Mouse (Mus musculus): ENCODE data around the gene Zeb2.

DNA sequence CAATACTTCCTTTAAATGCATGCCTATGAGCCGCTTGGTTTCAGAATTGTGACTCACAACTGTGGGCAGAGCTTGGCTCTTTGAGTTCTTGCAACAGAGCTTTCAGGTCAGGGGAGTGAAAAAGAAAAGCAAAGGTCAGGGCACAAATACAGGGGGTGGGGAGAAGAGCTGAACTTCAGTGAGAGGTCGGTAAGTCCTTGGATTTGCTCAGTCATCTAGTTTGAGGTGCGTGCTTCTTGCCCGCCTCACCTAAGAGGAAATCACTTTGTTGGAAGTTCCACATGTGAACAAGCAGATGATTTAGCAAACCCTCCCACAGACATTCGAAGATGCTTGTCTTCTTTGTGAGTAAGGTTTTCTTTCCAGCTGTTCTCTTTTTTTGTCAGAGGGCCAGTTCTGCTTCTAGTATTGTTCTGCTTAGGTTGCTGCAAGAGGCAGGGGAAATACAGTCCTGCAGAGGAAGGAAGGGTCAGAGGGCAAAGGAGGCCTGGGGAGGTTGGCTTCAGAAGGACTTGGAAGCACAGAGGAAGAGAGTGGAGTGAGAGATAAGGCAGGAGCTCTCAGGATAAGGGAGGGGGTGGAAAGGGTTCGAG lies 164.3 kb downstream of the Zeb2 start:
- TF ChIP-seq CTCF (IDR thresholded peaks at IDR 0.05; ENCODE audit: borderline replicate concordance, control insufficient read depth, extremely low read depth, insufficient read depth, low read length, poor library complexity) (no peak), POLR2A (IDR thresholded peaks at IDR 0.05; ENCODE audit: control insufficient read depth, extremely low read depth, insufficient read depth, low read length, poor library complexity) (no peak)

Measured in thymus, adult 2 months (tissue).